Mouse (Mus musculus): ENCODE results near the gene Map2k4. TPM values are rescaled to one million over a fixed set of nuclear protein-coding genes. Genes with fewer than 3 reads are reported as not detected.

The Map2k4 gene
- total RNA-seq, 1 experiment = 35.9 TPM

DNA sequence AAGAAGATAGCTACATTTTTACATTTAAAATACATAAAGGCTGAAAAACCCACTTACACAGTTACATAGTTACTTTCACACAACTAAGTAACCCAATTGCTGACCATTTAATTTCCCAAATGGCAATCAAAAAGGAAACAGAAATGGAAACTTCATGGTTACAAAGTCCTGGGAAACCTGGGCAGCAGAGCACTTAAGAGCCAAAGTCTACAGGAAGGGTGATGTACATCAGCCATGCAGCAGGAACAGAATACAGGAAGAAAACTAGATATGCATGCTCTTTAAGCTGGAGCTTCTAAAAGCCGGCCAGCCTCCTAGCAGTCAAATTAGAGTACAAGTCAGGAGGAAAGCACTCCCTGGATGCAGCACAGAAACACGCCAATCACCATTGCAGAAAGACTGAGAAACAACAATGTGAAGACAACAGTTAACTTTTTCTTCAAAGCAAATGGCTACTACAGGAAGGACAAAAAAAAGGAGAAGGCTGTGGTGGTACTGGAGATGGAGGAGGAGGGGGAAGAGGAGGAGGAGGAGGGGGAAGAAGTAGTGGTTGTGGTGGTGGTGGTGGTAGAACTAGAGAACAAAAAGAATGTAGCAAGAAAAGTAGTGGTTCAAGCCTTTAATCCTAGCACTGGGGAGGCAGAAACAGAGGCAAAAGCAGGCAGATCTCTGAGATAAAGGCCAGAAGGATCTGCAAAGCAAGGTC is 11.0 kb downstream of the Map2k4 start:
- H3K4me1 ChIP-seq (ENCODE audit: control insufficient read depth in 2 of 2, insufficient read depth in 2 of 2, low read length in 2 of 2, poor library complexity in 1 of 2) = peaks cover 0 to 4% of the 10 kb centered on the region in 2 experiments; a peak in 1 of 4 replicates
- H3K36me3 ChIP-seq (ENCODE audit: control insufficient read depth, insufficient read depth, low read length, poor library complexity, severe bottlenecking) = no peaks in the 10 kb centered on the region
- no peak for DNase-seq (ENCODE audit: low read depth, low spot score)
- H3K27ac ChIP-seq (ENCODE audit: insufficient read depth, low read depth, low read length, poor library complexity, severe bottlenecking) = no peak overlapping the region
- H3K4me3 ChIP-seq (ENCODE audit: insufficient read depth in 1 of 2, low read depth in 1 of 2, low read length in 2 of 2, poor library complexity in 1 of 2, severe bottlenecking in 1 of 2) = no peak overlapping the region
- TF ChIP-seq CHD2 (IDR thresholded peaks at IDR 0.05; ENCODE audit: low read depth, low read length) (no peak), ZNF384 (IDR thresholded peaks at IDR 0.05; ENCODE audit: low read depth, low read length) (no peak), ZC3H11A (IDR thresholded peaks at IDR 0.05; ENCODE audit: borderline replicate concordance, low read depth, low read length) (no peak), MAFK (IDR thresholded peaks at IDR 0.05; ENCODE audit: insufficient read depth, low read depth, low read length) (no peak), HCFC1 (IDR thresholded peaks at IDR 0.05; ENCODE audit: borderline replicate concordance, insufficient read depth, low read length) (no peak)
- no peaks in the 10 kb centered on the region for H3K9me3 ChIP-seq (ENCODE audit: control insufficient read depth, insufficient read depth, low read depth, low read length)
- H3K9ac ChIP-seq (ENCODE audit: insufficient read depth, low read depth, low read length, poor library complexity, severe bottlenecking) = no peak overlapping the region; the same call in 1 of the 2 replicates
- in situ Hi-C loops (cut with MboI; ENCODE audit: low sequenced_read_pairs in 2 of 2, unreplicated experiment in 2 of 2) = no loop called here

DNA sequence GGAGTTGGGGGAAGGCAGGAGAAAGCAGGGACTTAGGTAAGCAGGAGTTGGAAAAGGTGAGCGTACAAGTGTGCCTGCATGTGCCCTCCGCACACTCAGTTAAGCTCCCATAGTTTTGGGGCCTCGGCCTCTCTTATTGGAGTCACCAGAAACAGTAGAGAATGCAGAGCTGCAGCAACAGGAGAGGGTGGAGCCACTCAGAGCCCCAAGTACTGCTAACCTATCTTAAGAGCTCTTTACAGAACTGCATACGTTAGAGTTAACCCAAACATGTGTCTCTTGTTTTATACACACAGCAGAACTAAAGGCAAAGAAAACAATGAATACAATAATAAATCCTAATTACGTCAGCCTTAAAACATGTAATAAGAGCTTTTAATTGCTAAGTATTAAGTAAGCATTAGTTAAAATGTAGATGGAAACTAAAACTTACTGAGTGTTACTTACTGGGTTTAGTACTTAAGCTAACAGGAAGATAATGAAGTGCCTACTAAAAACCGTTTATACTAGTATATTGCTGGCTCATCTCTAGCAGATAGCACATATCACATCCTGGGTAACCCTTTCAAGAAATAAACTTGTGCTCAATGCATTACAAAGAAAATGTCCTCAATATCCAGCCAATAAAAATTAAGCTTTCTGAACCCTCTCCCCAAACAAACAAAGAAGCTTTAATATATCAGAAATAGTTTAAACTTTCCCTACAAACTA is 14.0 kb downstream of the Map2k4 start:
- TF ChIP-seq HCFC1 (IDR thresholded peaks at IDR 0.05; ENCODE audit: borderline replicate concordance, insufficient read depth, low read length) (no peak), ZNF384 (IDR thresholded peaks at IDR 0.05; ENCODE audit: low read depth, low read length) (no peak), CHD2 (IDR thresholded peaks at IDR 0.05; ENCODE audit: low read depth, low read length) (no peak), MAFK (IDR thresholded peaks at IDR 0.05; ENCODE audit: insufficient read depth, low read depth, low read length) (no peak), ZC3H11A (IDR thresholded peaks at IDR 0.05; ENCODE audit: borderline replicate concordance, low read depth, low read length) (no peak)
- Histone ChIP-seq H3K4me3 (ENCODE audit: insufficient read depth in 1 of 2, low read depth in 1 of 2, low read length in 2 of 2, poor library complexity in 1 of 2, severe bottlenecking in 1 of 2) (no peak overlapping the region), H3K4me1 (ENCODE audit: control insufficient read depth in 2 of 2, insufficient read depth in 2 of 2, low read length in 2 of 2, poor library complexity in 1 of 2) (peaks cover 0 to 4% of the 10 kb centered on the region in 2 experiments; a peak in 1 of 4 replicates), H3K9ac (ENCODE audit: insufficient read depth, low read depth, low read length, poor library complexity, severe bottlenecking) (no peak overlapping the region), H3K36me3 (ENCODE audit: control insufficient read depth, insufficient read depth, low read length, poor library complexity, severe bottlenecking) (no peaks in the 10 kb centered on the region), H3K27ac (ENCODE audit: insufficient read depth, low read depth, low read length, poor library complexity, severe bottlenecking) (no peak overlapping the region), H3K9me3 (ENCODE audit: control insufficient read depth, insufficient read depth, low read depth, low read length) (no peaks in the 10 kb centered on the region)
- in situ Hi-C loops (cut with MboI; ENCODE audit: low sequenced_read_pairs in 2 of 2, unreplicated experiment in 2 of 2) = no loop called here
- no peak for DNase-seq (ENCODE audit: low read depth, low spot score)

- Histone ChIP-seq H3K36me3 (ENCODE audit: control insufficient read depth, insufficient read depth, low read length, poor library complexity, severe bottlenecking) (no peaks in the 10 kb centered on the region), H3K9ac (ENCODE audit: insufficient read depth, low read depth, low read length, poor library complexity, severe bottlenecking) (no peak overlapping the region), H3K9me3 (ENCODE audit: control insufficient read depth, insufficient read depth, low read depth, low read length) (no peaks in the 10 kb centered on the region), H3K4me1 (ENCODE audit: control insufficient read depth in 2 of 2, insufficient read depth in 2 of 2, low read length in 2 of 2, poor library complexity in 1 of 2) (peaks cover 0 to 4% of the 10 kb centered on the region in 2 experiments; a peak in 1 of 4 replicates), H3K27ac (ENCODE audit: insufficient read depth, low read depth, low read length, poor library complexity, severe bottlenecking) (no peak overlapping the region), H3K4me3 (ENCODE audit: insufficient read depth in 1 of 2, low read depth in 1 of 2, low read length in 2 of 2, poor library complexity in 1 of 2, severe bottlenecking in 1 of 2) (no peak overlapping the region)
- TF ChIP-seq CHD2 (IDR thresholded peaks at IDR 0.05; ENCODE audit: low read depth, low read length) (no peak), ZNF384 (IDR thresholded peaks at IDR 0.05; ENCODE audit: low read depth, low read length) (no peak), MAFK (IDR thresholded peaks at IDR 0.05; ENCODE audit: insufficient read depth, low read depth, low read length) (no peak), HCFC1 (IDR thresholded peaks at IDR 0.05; ENCODE audit: borderline replicate concordance, insufficient read depth, low read length) (no peak), ZC3H11A (IDR thresholded peaks at IDR 0.05; ENCODE audit: borderline replicate concordance, low read depth, low read length) (no peak)
- in situ Hi-C loops (cut with MboI; ENCODE audit: low sequenced_read_pairs in 2 of 2, unreplicated experiment in 2 of 2) = no loop called here
- DNase-seq (ENCODE audit: low read depth, low spot score) = no peak
Measured at GRCm38 (mm10) chr11:65773535-65773934, 14.6 kb downstream of the Map2k4 start.

DNA sequence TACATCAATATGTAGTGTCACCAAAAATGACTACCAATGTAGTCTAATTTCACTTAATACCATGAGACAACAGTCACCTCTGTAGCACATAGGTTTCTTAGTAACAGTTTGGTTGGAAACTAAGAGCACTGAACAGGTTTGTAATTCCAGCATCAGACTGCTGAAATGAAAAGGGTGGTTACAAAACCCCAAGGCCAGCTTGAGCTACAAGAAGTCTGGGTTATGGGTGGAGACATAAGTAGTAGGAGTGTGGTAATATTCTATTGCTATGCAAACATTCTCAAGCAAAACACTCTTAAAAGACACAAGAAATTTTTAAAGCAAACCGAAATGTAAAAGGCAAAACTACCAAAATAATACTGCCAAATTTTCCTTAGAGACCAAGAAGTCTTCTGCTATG is 16.6 kb downstream of the Map2k4 start:
- Histone ChIP-seq H3K9ac (ENCODE audit: insufficient read depth, low read depth, low read length, poor library complexity, severe bottlenecking) (no peak overlapping the region), H3K4me1 (ENCODE audit: control insufficient read depth in 2 of 2, insufficient read depth in 2 of 2, low read length in 2 of 2, poor library complexity in 1 of 2) (peaks cover 0 to 4% of the 10 kb centered on the region in 2 experiments; a peak in 1 of 4 replicates), H3K27ac (ENCODE audit: insufficient read depth, low read depth, low read length, poor library complexity, severe bottlenecking) (no peak overlapping the region), H3K36me3 (ENCODE audit: control insufficient read depth, insufficient read depth, low read length, poor library complexity, severe bottlenecking) (no peaks in the 10 kb centered on the region), H3K9me3 (ENCODE audit: control insufficient read depth, insufficient read depth, low read depth, low read length) (no peaks in the 10 kb centered on the region), H3K4me3 (ENCODE audit: insufficient read depth in 1 of 2, low read depth in 1 of 2, low read length in 2 of 2, poor library complexity in 1 of 2, severe bottlenecking in 1 of 2) (no peak overlapping the region)
- TF ChIP-seq MAFK (IDR thresholded peaks at IDR 0.05; ENCODE audit: insufficient read depth, low read depth, low read length) (no peak), CHD2 (IDR thresholded peaks at IDR 0.05; ENCODE audit: low read depth, low read length) (no peak), ZNF384 (IDR thresholded peaks at IDR 0.05; ENCODE audit: low read depth, low read length) (no peak), HCFC1 (IDR thresholded peaks at IDR 0.05; ENCODE audit: borderline replicate concordance, insufficient read depth, low read length) (no peak), ZC3H11A (IDR thresholded peaks at IDR 0.05; ENCODE audit: borderline replicate concordance, low read depth, low read length) (no peak)
- DNase-seq (ENCODE audit: low read depth, low spot score) = no peak
- in situ Hi-C loops (cut with MboI; ENCODE audit: low sequenced_read_pairs in 2 of 2, unreplicated experiment in 2 of 2) = no loop called here
